Comparison of ENCODE assay signal across 13 mouse cellular contexts in the genomic region with DNA sequence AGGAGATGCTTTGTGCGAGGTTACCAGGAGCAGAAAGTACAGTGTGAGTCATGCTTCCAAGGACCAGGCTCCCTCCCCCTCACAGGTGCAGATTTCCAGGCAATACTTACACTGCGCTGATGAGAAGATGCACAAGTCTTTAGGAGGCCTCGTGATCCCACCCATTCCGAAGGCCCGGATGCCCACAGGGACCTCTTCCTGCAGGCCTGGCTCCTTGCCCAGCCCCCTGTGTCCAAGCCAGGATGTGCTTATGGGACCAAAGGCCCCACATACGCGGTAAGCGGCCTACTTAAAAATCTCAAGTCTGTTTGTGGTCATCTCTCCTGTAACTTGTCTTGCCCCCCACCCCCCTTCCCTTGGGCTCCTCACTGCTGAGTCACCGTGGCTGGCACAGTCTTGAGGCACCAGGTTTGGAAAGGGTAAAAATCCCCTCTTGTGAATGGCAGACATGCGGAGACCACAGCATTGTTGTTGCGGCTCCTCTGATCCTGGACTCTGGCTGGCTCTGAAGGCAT. TPM values are rescaled to one million over a fixed set of nuclear protein-coding genes. Genes with fewer than 3 reads are reported as not detected.
DNase-seq lines count a peak whose midpoint lies in the region; ATAC-seq and TF ChIP-seq lines count a peak whose summit lies in the region.
"Had no signal": no experiment of that assay in that cellular context is flagged by ENCODE, and none has a peak within 500 bp of the region (broad histone marks: within the 10 kb centered on the region; RNA-seq: fewer than 3 reads in every experiment).

No protein-coding gene starts in this region.

- no peak for TF ChIP-seq POLR2A in heart, adult 2 months (IDR thresholded peaks at IDR 0.05; ENCODE audit: insufficient read depth, low read depth, low read length)
- no peak for TF ChIP-seq POLR2A in olfactory bulb, adult 2 months (IDR thresholded peaks at IDR 0.05; ENCODE audit: insufficient read depth, low read depth, low read length)

- DNase-seq in heart, adult 2 months, result peak; percentile 25 to 39
- no peak for DNase-seq in heart, postnatal 36 days
- no peak for DNase-seq in midbrain, embryonic 10.5 days (ENCODE audit: low spot score)
- DNase-seq in midbrain, embryonic 14.5 days, result no peak

- H3K4me3 ChIP-seq in heart, adult 2 months, result no peak overlapping the region
- no peak overlapping the region for H3K4me3 ChIP-seq in midbrain, embryonic 10.5 days
- no peak overlapping the region for H3K4me3 ChIP-seq in midbrain, embryonic 14.5 days (replicated peaks; ENCODE audit: low read depth, low read length)
- no peak overlapping the region for H3K4me3 ChIP-seq in forebrain, embryonic 16.5 days (replicated peaks; ENCODE audit: low read length)
- H3K4me3 ChIP-seq in olfactory bulb, adult 2 months (ENCODE audit: insufficient read depth, low read depth, low read length), result no peak overlapping the region
- H3K4me3 ChIP-seq: embryonic facial prominence, embryonic 13.5 days; neural tube, embryonic 13.5 days; stomach, embryonic 15.5 days had no signal

- ATAC-seq in midbrain, embryonic 14.5 days (ENCODE audit: low FRiP score, low TSS enrichment), result no peak
- 0 out of 2 replicates have a peak, but pooled peaks have one; percentile 15 for ATAC-seq in forebrain, embryonic 16.5 days
- ATAC-seq in monocyte, adult 5-6 weeks (replicated peaks; ENCODE audit: insufficient number of reproducible peaks, low FRiP score, low TSS enrichment, poor library complexity, severe bottlenecking), result no peak
- no peak for ATAC-seq in inflammation-experienced regulatory T-cells, adult 6 months

- no peak overlapping the region for H3K9ac ChIP-seq in heart, adult 2 months (ENCODE audit: low read depth, low read length)
- H3K9ac ChIP-seq in midbrain, embryonic 14.5 days (replicated peaks; ENCODE audit: low read length), result no peak overlapping the region
- H3K9ac ChIP-seq in forebrain, embryonic 16.5 days (replicated peaks; ENCODE audit: low read depth, low read length), result no peak overlapping the region
- H3K9ac ChIP-seq: embryonic facial prominence, embryonic 13.5 days; liver, embryonic 14.5 days; neural tube, embryonic 13.5 days; stomach, embryonic 15.5 days had no signal

- no peaks in the 10 kb centered on the region for H3K79me2 ChIP-seq in heart, adult 2 months (replicated peaks; ENCODE audit: control insufficient read depth, insufficient read depth, low read length)

- peaks cover 2% of the 10 kb centered on the region; the same call in 1 of the 2 replicates for H3K4me1 ChIP-seq in heart, adult 2 months (ENCODE audit: control insufficient read depth, insufficient read depth, low read length)
- H3K4me1 ChIP-seq in midbrain, embryonic 10.5 days, result peaks cover 29% of the 10 kb centered on the region
- peaks cover 7% of the 10 kb centered on the region; the same call in 1 of the 2 replicates for H3K4me1 ChIP-seq in midbrain, embryonic 14.5 days (ENCODE audit: control insufficient read depth, insufficient read depth, low read length)
- peaks cover 7% of the 10 kb centered on the region for H3K4me1 ChIP-seq in forebrain, embryonic 16.5 days (replicated peaks; ENCODE audit: control insufficient read depth, insufficient read depth, low read length)
- peaks cover 50% of the 10 kb centered on the region for H3K4me1 ChIP-seq in olfactory bulb, adult 2 months (ENCODE audit: control insufficient read depth, insufficient read depth, low read length)
- H3K4me1 ChIP-seq: embryonic facial prominence, embryonic 13.5 days; stomach, embryonic 15.5 days had no signal

- H3K36me3 ChIP-seq in heart, adult 2 months (ENCODE audit: control insufficient read depth, insufficient read depth, low read length), result no peaks in the 10 kb centered on the region
- H3K36me3 ChIP-seq in midbrain, embryonic 10.5 days, result no peaks in the 10 kb centered on the region
- H3K36me3 ChIP-seq in midbrain, embryonic 14.5 days (ENCODE audit: control insufficient read depth, insufficient read depth, low read length), result no peaks in the 10 kb centered on the region
- no peaks in the 10 kb centered on the region for H3K36me3 ChIP-seq in forebrain, embryonic 16.5 days (ENCODE audit: control insufficient read depth, insufficient read depth)
- H3K36me3 ChIP-seq: embryonic facial prominence, embryonic 13.5 days; G1E; neural tube, embryonic 13.5 days; stomach, embryonic 15.5 days had no signal

- no peak for TF ChIP-seq CTCF in heart, adult 2 months (IDR thresholded peaks at IDR 0.05)
- no peak for TF ChIP-seq CTCF in olfactory bulb, adult 2 months (IDR thresholded peaks at IDR 0.05; ENCODE audit: insufficient read depth, low read depth, low read length)

- TF ChIP-seq EP300 in heart, adult 2 months (IDR thresholded peaks at IDR 0.05; ENCODE audit: insufficient read depth, low read depth, low read length), result no peak

- 51% methylated on average over 11 of the region's 11 CpGs for WGBS in heart, adult 2 months
- WGBS in midbrain, embryonic 10.5 days, result 85% methylated on average over 11 of the region's 11 CpGs
- WGBS in midbrain, embryonic 14.5 days, result 69% methylated on average over 11 of the region's 11 CpGs
- WGBS in forebrain, embryonic 16.5 days, result 52% methylated on average over 11 of the region's 11 CpGs
- WGBS in olfactory bulb, adult 2 months, result 35% methylated on average over 11 of the region's 11 CpGs

- no peak overlapping the region for H3K4me2 ChIP-seq in midbrain, embryonic 14.5 days (ENCODE audit: low read length)
- H3K4me2 ChIP-seq in forebrain, embryonic 16.5 days (ENCODE audit: low read length), result no peak overlapping the region
- H3K4me2 ChIP-seq: embryonic facial prominence, embryonic 13.5 days; neural tube, embryonic 13.5 days; stomach, embryonic 15.5 days had no signal

- intact Hi-C loops in heart, adult 2 months (cut with DNase I), result no loop called here
- intact Hi-C loops in heart, postnatal 36 days (cut with DNase I), result no loop called here

- 0 out of 2 replicates have a peak, but pooled peaks cover 3% of the 10 kb centered on the region for H3K9me3 ChIP-seq in midbrain, embryonic 10.5 days (replicated peaks)
- peaks cover 5% of the 10 kb centered on the region; the same call in 1 of the 2 replicates for H3K9me3 ChIP-seq in midbrain, embryonic 14.5 days (ENCODE audit: control insufficient read depth, low read length)
- 0 out of 2 replicates have a peak, but pooled peaks cover 4% of the 10 kb centered on the region for H3K9me3 ChIP-seq in forebrain, embryonic 16.5 days (ENCODE audit: control insufficient read depth, low read length)
- H3K9me3 ChIP-seq: embryonic facial prominence, embryonic 13.5 days; neural tube, embryonic 13.5 days; stomach, embryonic 15.5 days had no signal

- no peak overlapping the region for H3K27ac ChIP-seq in heart, adult 2 months
- peak overlapping the region; percentile 23; the same call in 1 of the 2 replicates for H3K27ac ChIP-seq in midbrain, embryonic 10.5 days (replicated peaks)
- no peak overlapping the region for H3K27ac ChIP-seq in midbrain, embryonic 14.5 days (replicated peaks; ENCODE audit: low read depth, low read length)
- H3K27ac ChIP-seq in forebrain, embryonic 16.5 days (ENCODE audit: low read length), result no peak overlapping the region
- H3K27ac ChIP-seq in olfactory bulb, adult 2 months (ENCODE audit: insufficient read depth, low read depth, low read length), result peak overlapping the region; percentile 81
- H3K27ac ChIP-seq: embryonic facial prominence, embryonic 13.5 days; liver, embryonic 14.5 days; neural tube, embryonic 13.5 days; stomach, embryonic 15.5 days had no signal

- H3K27me3 ChIP-seq in heart, adult 2 months (ENCODE audit: control insufficient read depth, insufficient read depth, low read length), result no peaks in the 10 kb centered on the region
- no peaks in the 10 kb centered on the region for H3K27me3 ChIP-seq in midbrain, embryonic 10.5 days (ENCODE audit: low read depth, poor library complexity, severe bottlenecking)
- H3K27me3 ChIP-seq in midbrain, embryonic 14.5 days (ENCODE audit: control insufficient read depth, insufficient read depth, low read length), result no peaks in the 10 kb centered on the region
- no peaks in the 10 kb centered on the region for H3K27me3 ChIP-seq in forebrain, embryonic 16.5 days (replicated peaks; ENCODE audit: control insufficient read depth, insufficient read depth, low read length)
- H3K27me3 ChIP-seq: embryonic facial prominence, embryonic 13.5 days; neural tube, embryonic 13.5 days; stomach, embryonic 15.5 days had no signal

RNA-seq across cellular contexts. Expression of gene Togaram2, which starts 18.4 kb away (rescaled TPM):
- total RNA-seq in heart, adult 2 months (2021), result 1 to 10 TPM; 5.4 to 5.5 TPM
- 5.3 and 5.9 TPM in 2 replicates for polyA plus RNA-seq in heart, adult 2 months (2012; rRNA removed)
- total RNA-seq in heart, postnatal 36 days (2021), result 1 to 10 TPM; 3.9 to 5.9 TPM
- polyA plus RNA-seq in midbrain, embryonic 10.5 days (2016; fragmentation: Nextera tagmentation; extraction: Ambion mirVana), result not detected in 2 replicates
- 0.14 and 0.35 TPM in 2 replicates for polyA plus RNA-seq in midbrain, embryonic 14.5 days (2014; fragmentation: Nextera tagmentation; extraction: Ambion mirVana)
- polyA plus RNA-seq in forebrain, embryonic 16.5 days (2015; fragmentation: Nextera tagmentation; extraction: Ambion mirVana), result 0.54 and 0.60 TPM in 2 replicates
- not detected in 2 replicates for polyA plus RNA-seq in olfactory bulb, adult 2 months (2012; ENCODE audit: insufficient read depth, insufficient read length, low replicate concordance, missing spikeins)
- total RNA-seq in monocyte, adult 5-6 weeks (2017), result not detected in 3 replicates
- not detected for polyA plus RNA-seq in inflammation-experienced regulatory T-cells, adult 6 months (2017; shearing (Covaris generic))
- polyA plus RNA-seq: G1E had no signal

Comparison
In these comparisons a context has a peak if more than half of its experiments do, and no peak if none do; other contexts are left out.
1. DNase-seq: peak in heart, adult 2 months (2 of 2); none in heart, postnatal 36 days (0 of 2), midbrain, embryonic 10.5 days (single experiment) and midbrain, embryonic 14.5 days (single experiment).
2. H3K27ac ChIP-seq: peak in midbrain, embryonic 10.5 days (single experiment) and olfactory bulb, adult 2 months (single experiment); none in heart, adult 2 months (single experiment), midbrain, embryonic 14.5 days (single experiment) and forebrain, embryonic 16.5 days (single experiment).